Mouse (Mus musculus): Measurements from ENCODE around the gene H2-T23. TPM values are rescaled to one million over a fixed set of nuclear protein-coding genes. Genes with fewer than 3 reads are reported as not detected.
"Not testable (repeated sequence)": the region's sequence is repeated elsewhere in the genome, so short reads cannot be mapped to it uniquely, and the experiment has no call there.

Gene H2-T23
- polyA plus RNA-seq, 1 experiment from 2014 or later: 3.5 TPM

- Histone ChIP-seq H3K27ac (replicated peaks) (peak overlapping the region; percentile 73), H3K4me1 (peaks cover 15% of the 10 kb centered on the region), H3K4me3 (peak overlapping the region; percentile 61)
- H3K36me3 ChIP-seq; H3K9me3 ChIP-seq (replicated peaks); H3K27me3 ChIP-seq (ENCODE audit: low read depth, poor library complexity, severe bottlenecking): not testable (repeated sequence)
- DNase-seq (ENCODE audit: low spot score): peak; percentile 42
- WGBS: 2% methylated on average over 40 of the region's 40 CpGs
Measured at GRCm38 (mm10) chr17:36031583-36032331, 898 bp downstream of the H2-T23 start.

GRCm38 (mm10) chr17:36030703-36031582, 1.7 kb downstream of the H2-T23 start:
- not testable (repeated sequence) for H3K27me3 ChIP-seq (ENCODE audit: low read depth, poor library complexity, severe bottlenecking); DNase-seq (ENCODE audit: low spot score); H3K36me3 ChIP-seq; H3K9me3 ChIP-seq (replicated peaks)
- WGBS: 41% methylated on average over 8 of the region's 8 CpGs
- H3K27ac ChIP-seq (replicated peaks): peak overlapping the region; percentile 46; the same call in 1 of the 2 replicates
- peak overlapping the region; percentile 61 for H3K4me3 ChIP-seq
- peaks cover 15% of the 10 kb centered on the region for H3K4me1 ChIP-seq

GRCm38 (mm10) chr17:36030046-36030702, 2.5 kb downstream of the H2-T23 start:
- H3K27me3 ChIP-seq (ENCODE audit: low read depth, poor library complexity, severe bottlenecking); H3K9me3 ChIP-seq (replicated peaks); H3K4me3 ChIP-seq; H3K27ac ChIP-seq (replicated peaks); H3K36me3 ChIP-seq; DNase-seq (ENCODE audit: low spot score): not testable (repeated sequence)
- peaks cover 17% of the 10 kb centered on the region for H3K4me1 ChIP-seq
- 93% methylated on average over 4 of the region's 4 CpGs for WGBS

- DNase-seq (ENCODE audit: low spot score): no peak
- no peaks in the 10 kb centered on the region for H3K9me3 ChIP-seq (replicated peaks)
- H3K27ac ChIP-seq (replicated peaks): no peak overlapping the region
- H3K4me1 ChIP-seq: peaks cover 18% of the 10 kb centered on the region
- H3K36me3 ChIP-seq: no peaks in the 10 kb centered on the region
- peaks cover 7% of the 10 kb centered on the region for H3K27me3 ChIP-seq (ENCODE audit: low read depth, poor library complexity, severe bottlenecking)
- no peak overlapping the region for H3K4me3 ChIP-seq
- WGBS: 79% methylated on average over 7 of the region's 7 CpGs
Measured at GRCm38 (mm10) chr17:36028879-36029619, 3.6 kb downstream of the H2-T23 start.

- DNase-seq (ENCODE audit: low spot score): no peak
- Histone ChIP-seq H3K27me3 (ENCODE audit: low read depth, poor library complexity, severe bottlenecking) (peaks cover 7% of the 10 kb centered on the region), H3K27ac (replicated peaks) (no peak overlapping the region), H3K4me1 (peaks cover 18% of the 10 kb centered on the region), H3K4me3 (no peak overlapping the region), H3K9me3 (replicated peaks) (no peaks in the 10 kb centered on the region), H3K36me3 (no peaks in the 10 kb centered on the region)
- 93% methylated on average over 4 of the region's 4 CpGs for WGBS
Measured at GRCm38 (mm10) chr17:36027663-36028062, 5.0 kb downstream of the H2-T23 start.

- no peak overlapping the region for H3K27ac ChIP-seq (replicated peaks)
- no peak overlapping the region for H3K4me3 ChIP-seq
- DNase-seq (ENCODE audit: low spot score): no peak
- WGBS: 95% methylated on average over 4 of the region's 4 CpGs
- no peaks in the 10 kb centered on the region for H3K9me3 ChIP-seq (replicated peaks)
- peaks cover 10% of the 10 kb centered on the region; the same call in 1 of the 2 replicates for H3K4me1 ChIP-seq
- H3K27me3 ChIP-seq (ENCODE audit: low read depth, poor library complexity, severe bottlenecking): no peaks in the 10 kb centered on the region
- H3K36me3 ChIP-seq: no peaks in the 10 kb centered on the region
Measured at GRCm38 (mm10) chr17:36025901-36026300, 6.8 kb downstream of the H2-T23 start.

GRCm38 (mm10) chr17:36025197-36025596, 7.5 kb downstream of the H2-T23 start:
- peaks cover 17% of the 10 kb centered on the region for H3K4me1 ChIP-seq
- no peak overlapping the region for H3K4me3 ChIP-seq
- H3K9me3 ChIP-seq (replicated peaks): no peaks in the 10 kb centered on the region
- H3K27me3 ChIP-seq (ENCODE audit: low read depth, poor library complexity, severe bottlenecking): no peaks in the 10 kb centered on the region
- no peaks in the 10 kb centered on the region for H3K36me3 ChIP-seq
- 71% methylated on average over 5 of the region's 5 CpGs for WGBS
- H3K27ac ChIP-seq (replicated peaks): no peak overlapping the region
- DNase-seq (ENCODE audit: low spot score): no peak

- Histone ChIP-seq H3K4me1 (peaks cover 14% of the 10 kb centered on the region), H3K4me3 (no peak overlapping the region), H3K27ac (replicated peaks) (no peak overlapping the region), H3K36me3 (no peaks in the 10 kb centered on the region), H3K27me3 (ENCODE audit: low read depth, poor library complexity, severe bottlenecking) (no peaks in the 10 kb centered on the region), H3K9me3 (replicated peaks) (no peaks in the 10 kb centered on the region)
- WGBS: 79% methylated on average over 9 of the region's 9 CpGs
- no peak for DNase-seq (ENCODE audit: low spot score)
Measured at GRCm38 (mm10) chr17:36023710-36024654, 8.7 kb downstream of the H2-T23 start.

GRCm38 (mm10) chr17:36022922-36023321, 9.7 kb downstream of the H2-T23 start:
- no peaks in the 10 kb centered on the region for H3K27me3 ChIP-seq (ENCODE audit: low read depth, poor library complexity, severe bottlenecking)
- peaks cover 14% of the 10 kb centered on the region for H3K4me1 ChIP-seq

GRCm38 (mm10) chr17:36022098-36022497, 10.6 kb downstream of the H2-T23 start:
- no peaks in the 10 kb centered on the region for H3K27me3 ChIP-seq (ENCODE audit: low read depth, poor library complexity, severe bottlenecking)
- no peaks in the 10 kb centered on the region for H3K9me3 ChIP-seq (replicated peaks)
- no peak overlapping the region for H3K4me3 ChIP-seq
- WGBS: 94% methylated on average over 9 of the region's 9 CpGs
- no peak for DNase-seq (ENCODE audit: low spot score)
- peaks cover 14% of the 10 kb centered on the region for H3K4me1 ChIP-seq
- H3K27ac ChIP-seq (replicated peaks): no peak overlapping the region
- no peaks in the 10 kb centered on the region for H3K36me3 ChIP-seq

More at GRCm38 (mm10) chr17:36022922-36023321, 9.7 kb downstream of the H2-T23 start:
- H3K36me3 ChIP-seq: no peaks in the 10 kb centered on the region
- DNase-seq (ENCODE audit: low spot score): no peak
- no peaks in the 10 kb centered on the region for H3K9me3 ChIP-seq (replicated peaks)
- no peak overlapping the region for H3K4me3 ChIP-seq
- 92% methylated on average over 6 of the region's 6 CpGs for WGBS
- H3K27ac ChIP-seq (replicated peaks): no peak overlapping the region

GRCm38 (mm10) chr17:36021309-36021708, 11.3 kb downstream of the H2-T23 start:
- DNase-seq (ENCODE audit: low spot score): no peak

More at GRCm38 (mm10) chr17:36021309-36021708, 11.3 kb downstream of the H2-T23 start:
- Histone ChIP-seq H3K27me3 (ENCODE audit: low read depth, poor library complexity, severe bottlenecking) (no peaks in the 10 kb centered on the region), H3K9me3 (replicated peaks) (no peaks in the 10 kb centered on the region), H3K4me1 (peaks cover 14% of the 10 kb centered on the region), H3K27ac (replicated peaks) (no peak overlapping the region), H3K4me3 (no peak overlapping the region), H3K36me3 (no peaks in the 10 kb centered on the region)
- 81% methylated on average over 1 of the region's 1 CpGs for WGBS
